Mouse (Mus musculus): Measurements from ENCODE around the gene Gm10073. TPM values are rescaled to one million over a fixed set of nuclear protein-coding genes. Genes with fewer than 3 reads are reported as not detected.

Gm10073 gene
- total RNA-seq, 2 experiments from 2014 or later: 12.5 to 32.9 TPM

DNA sequence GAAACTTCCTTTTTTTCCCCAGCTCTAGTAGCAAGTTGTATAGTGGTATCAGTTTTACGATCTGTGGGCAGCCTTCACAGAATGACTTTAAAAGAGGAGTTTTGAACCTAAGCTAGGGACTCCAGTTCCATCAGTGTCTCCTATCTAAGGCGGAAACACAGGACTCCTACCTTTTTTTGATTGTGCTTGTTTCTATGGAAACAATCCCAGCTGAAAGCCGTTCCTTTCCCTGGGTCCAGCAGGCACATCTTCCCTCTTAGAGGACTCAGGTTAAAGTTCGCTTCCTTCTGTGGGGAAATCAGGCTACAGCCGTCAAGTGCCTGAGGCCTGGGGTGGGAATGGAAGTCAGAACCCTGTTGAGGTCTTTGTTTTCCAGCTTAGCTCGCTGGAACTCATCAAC, 46.5 kb downstream of the Gm10073 start:
- ATAC-seq (replicated peaks; ENCODE audit: low FRiP score, low TSS enrichment, poor library complexity, severe bottlenecking): no peak

Other genes starting within 250 kb of the Gm10073 start
- gene Smpd3, start 235.5 kb downstream of the Gm10073 start, total RNA-seq (2014; fragmentation: Nextera tagmentation): 0.07 TPM in 1 of 2 replicates, not detected in the other
- gene Smpd3, start 235.5 kb downstream of the Gm10073 start, total RNA-seq (2017): not detected in 2 replicates
- gene Zfp90, start 158.1 kb downstream of the Gm10073 start, total RNA-seq (2014; fragmentation: Nextera tagmentation): 5.7 and 9.5 TPM in 2 replicates
- 5.3 and 9.1 TPM in 2 replicates for gene Zfp90, start 158.1 kb downstream of the Gm10073 start, total RNA-seq (2017)
- not detected in 2 replicates for gene 6030452D12Rik, start 72.9 kb downstream of the Gm10073 start, total RNA-seq (2014; fragmentation: Nextera tagmentation)
- not detected in 2 replicates for gene 6030452D12Rik, start 72.9 kb downstream of the Gm10073 start, total RNA-seq (2017)
- gene Cdh3, start 62.6 kb downstream of the Gm10073 start, total RNA-seq (2014; fragmentation: Nextera tagmentation): not detected in 2 replicates
- not detected in 2 replicates for gene Cdh3, start 62.6 kb downstream of the Gm10073 start, total RNA-seq (2017)
- not detected in 2 replicates for gene Cdh1, start 29.9 kb upstream of the Gm10073 start, total RNA-seq (2014; fragmentation: Nextera tagmentation)
- gene Cdh1, start 29.9 kb upstream of the Gm10073 start, total RNA-seq (2017): 0.61 TPM in 1 of 2 replicates, not detected in the other
- 7.6 and 14.2 TPM in 2 replicates for gene Tango6, start 109.6 kb upstream of the Gm10073 start, total RNA-seq (2014; fragmentation: Nextera tagmentation)
- gene Tango6, start 109.6 kb upstream of the Gm10073 start, total RNA-seq (2017): 6.5 and 9.5 TPM in 2 replicates

Measured in megakaryocyte-erythroid progenitor cell, adult 5-6 weeks (primary cell).